Mouse (Mus musculus) layer of hippocampus, adult 18-20 months (tissue): ENCODE results near the gene Olfr850. TPM values are rescaled to one million over a fixed set of nuclear protein-coding genes. Genes with fewer than 3 reads are reported as not detected.

Experiments used
- DNase-seq, 2 experiments: peaks; one replicate each; pipeline ENCODE4 v3.0.0; 2022; ENCODE audit warnings: low spot score in 2 of 2
- long read RNA-seq: library from polyadenylated mRNA; stranded (forward); transcript quantifications from one replicate; pipeline ENCODE4 v2.0.0, GENCODE M21; 2021
- total RNA-seq, 2 experiments: library from RNA; stranded (reverse); gene quantifications; 2 replicates each; pipeline ENCODE4 v1.2.3; 2021

The Olfr850 gene
- not detected for total RNA-seq
- long read RNA-seq, result 0 reads

- DNase-seq, result no peak
Measured at GRCm38 (mm10) chr9:19478148-19478547, at the start of gene Olfr850. TSS of gene Olfr850 (minus strand) at chr9:19478248.

GRCm38 (mm10) chr9:19492995-19493394, 14.9 kb upstream of the Olfr850 start, which contains the start of gene Olfr851:
TSS of gene Olfr851 (plus strand) at chr9:19493295.
- no peak for DNase-seq

GRCm38 (mm10) chr9:19439966-19440365, 38.1 kb downstream of the Olfr850 start, which contains the start of gene Olfr849:
TSS of gene Olfr849 (plus strand) at chr9:19440266.
- no peak for DNase-seq

Other genes starting within 250 kb of the Olfr850 start
- not detected for gene Olfr843, start 226.3 kb downstream of the Olfr850 start, total RNA-seq
- not detected for gene Olfr844, start 161.9 kb downstream of the Olfr850 start, total RNA-seq
- gene Olfr845, start 141.8 kb downstream of the Olfr850 start, total RNA-seq, result not detected
- not detected for gene Olfr846, start 114.2 kb downstream of the Olfr850 start, total RNA-seq
- gene Olfr847, start 99.6 kb downstream of the Olfr850 start, total RNA-seq, result not detected
- gene Olfr849, start 38.0 kb downstream of the Olfr850 start, total RNA-seq, result not detected
- not detected for gene Olfr851, start 15.0 kb upstream of the Olfr850 start, total RNA-seq
- gene Olfr853, start 62.8 kb upstream of the Olfr850 start, total RNA-seq, result not detected
- gene Olfr854, start 89.1 kb upstream of the Olfr850 start, total RNA-seq, result not detected
- gene Olfr855, start 104.4 kb upstream of the Olfr850 start, total RNA-seq, result not detected
- 10 to 100 TPM; 19.5 to 21.9 TPM for gene Zfp317, start 143.9 kb upstream of the Olfr850 start, total RNA-seq
- gene Olfr857, start 231.2 kb upstream of the Olfr850 start, total RNA-seq, result not detected